Mouse (Mus musculus) gastrocnemius, postnatal 25 days (tissue): Measurements from ENCODE around the gene Mfap1a. TPM values are rescaled to one million over a fixed set of nuclear protein-coding genes. Genes with fewer than 3 reads are reported as not detected.

Source experiments
- microRNA-seq, 2 experiments: library from miRNA; unstranded; fragments of <30 nt; microRNA quantifications; one replicate each; pipeline ENCODE4 v1.2.0; 2021; ENCODE audit warnings: borderline replicate concordance in 2 of 2
- total RNA-seq, 2 experiments: library from RNA; stranded (reverse); gene quantifications; 1 replicate in 1 of 2; 2 replicates in 1 of 2; pipeline ENCODE4 v1.2.3; 2021

The Mfap1a gene
- total RNA-seq, 2 experiments from 2014 or later = 13.2 to 13.9 TPM

Small RNA genes lying within 50 kb of the gene (microRNA-seq; reads per million reads assigned to microRNA genes)
- 0 reads per million in 2 experiments for gene Gm22953

Other genes starting within 250 kb of the Mfap1a start
- gene Trp53bp1, start 235.3 kb downstream of the Mfap1a start, total RNA-seq = 10 to 100 TPM; 13.5 to 16.4 TPM
- gene Map1a, start 217.1 kb downstream of the Mfap1a start, total RNA-seq = 1 to 10 TPM; 7.0 to 7.8 TPM
- gene Ppip5k1, start 151.3 kb downstream of the Mfap1a start, total RNA-seq = 10 to 100 TPM; 65.1 to 69.9 TPM
- not detected for gene Ckmt1, start 149.0 kb downstream of the Mfap1a start, total RNA-seq
- gene Strc, start 119.5 kb downstream of the Mfap1a start, total RNA-seq = under 1 TPM in 1 of 2 experiments, not detected in 1; 0.08 TPM
- gene Pdia3, start 92.9 kb downstream of the Mfap1a start, total RNA-seq = 10 to 100 TPM; 46.2 to 51.0 TPM
- gene Catsper2, start 92.9 kb downstream of the Mfap1a start, total RNA-seq = 1 to 10 TPM; 1.9 TPM
- gene Ell3, start 62.4 kb downstream of the Mfap1a start, total RNA-seq = not detected
- gene Serf2, start 57.5 kb downstream of the Mfap1a start, total RNA-seq = 100 to 1,000 TPM; 315 to 360 TPM
- 10 to 100 TPM; 14.2 to 20.2 TPM for gene Hypk, start 53.4 kb downstream of the Mfap1a start, total RNA-seq
- not detected for gene Serinc4, start 49.9 kb downstream of the Mfap1a start, total RNA-seq
- 10 to 100 TPM; 18.0 to 20.6 TPM for gene Mfap1b, start 32.6 kb downstream of the Mfap1a start, total RNA-seq
- 1 to 10 TPM; 1.9 to 2.3 TPM for gene Wdr76, start 58 bp upstream of the Mfap1a start, total RNA-seq